Mouse (Mus musculus) adrenal gland, postnatal 0 days (tissue): ENCODE data around the gene Rnf113a1. TPM values are rescaled to one million over a fixed set of nuclear protein-coding genes. Genes with fewer than 3 reads are reported as not detected.

Source experiments
- polyA plus RNA-seq: library from polyadenylated mRNA; unstranded; fragments of >200 nt; fragmentation: Nextera tagmentation; extraction: Ambion mirVana; gene quantifications from 2 replicates; pipeline ENCODE4 v1.2.1, GENCODE M21; 2015

Gene Rnf113a1
- polyA plus RNA-seq, result 8.5 and 9.6 TPM in 2 replicates

GRCm38 (mm10) chrX:37191105-37191743 is at the start of gene Rnf113a1, which contains the start of gene Ndufa1:
Gene Rnf113a1 (plus strand): TSS chrX:37191245.
Gene Ndufa1 (minus strand): TSS chrX:37191163.

GRCm38 (mm10) chrX:37168742-37169141 is 22.3 kb upstream of the Rnf113a1 start, which contains the start of gene Akap14:
Gene Akap14 (minus strand): TSS chrX:37168842.

GRCm38 (mm10) chrX:37210941-37211340 is 19.9 kb downstream of the Rnf113a1 start, which contains the start of gene Gm9:
Gene Gm9 (minus strand): TSS chrX:37211041.

GRCm38 (mm10) chrX:37222158-37222557 is 31.1 kb downstream of the Rnf113a1 start, which contains the start of gene Rhox1:
Gene Rhox1 (minus strand): TSS chrX:37222258.

Other genes with a start within 250 kb of the Rnf113a1 start
- 19.3 and 19.9 TPM in 2 replicates for gene Sept6, start 199.5 kb upstream of the Rnf113a1 start, polyA plus RNA-seq
- gene Sowahd, start 142.4 kb upstream of the Rnf113a1 start, polyA plus RNA-seq, result 0.33 and 0.66 TPM in 2 replicates
- 810 and 1,409 TPM in 2 replicates for gene Rpl39, start 105.8 kb upstream of the Rnf113a1 start, polyA plus RNA-seq
- gene Upf3b, start 80.9 kb upstream of the Rnf113a1 start, polyA plus RNA-seq, result 13.0 and 17.0 TPM in 2 replicates
- gene Nkap, start 64.5 kb upstream of the Rnf113a1 start, polyA plus RNA-seq, result 11.6 and 12.9 TPM in 2 replicates
- gene Akap14, start 22.4 kb upstream of the Rnf113a1 start, polyA plus RNA-seq, result 0.16 TPM in 1 of 2 replicates, not detected in the other
- 789 and 799 TPM in 2 replicates for gene Ndufa1, start 82 bp upstream of the Rnf113a1 start, polyA plus RNA-seq
- gene Gm9, start 19.8 kb downstream of the Rnf113a1 start, polyA plus RNA-seq, result not detected in 2 replicates
- not detected in 2 replicates for gene Rhox1, start 31.0 kb downstream of the Rnf113a1 start, polyA plus RNA-seq
- gene Rhox2a, start 53.7 kb downstream of the Rnf113a1 start, polyA plus RNA-seq, result not detected in 2 replicates
- not detected in 2 replicates for gene Rhox3a, start 58.7 kb downstream of the Rnf113a1 start, polyA plus RNA-seq
- gene Rhox4a, start 74.1 kb downstream of the Rnf113a1 start, polyA plus RNA-seq, result not detected in 2 replicates
- not detected in 2 replicates for gene Rhox3a2, start 188.8 kb downstream of the Rnf113a1 start, polyA plus RNA-seq
- gene Rhox4a2, start 199.6 kb downstream of the Rnf113a1 start, polyA plus RNA-seq, result not detected in 2 replicates
- not detected in 2 replicates for gene Rhox2b, start 220.8 kb downstream of the Rnf113a1 start, polyA plus RNA-seq
- not detected in 2 replicates for gene Rhox4b, start 241.2 kb downstream of the Rnf113a1 start, polyA plus RNA-seq